Mouse (Mus musculus): ENCODE data around the gene Csrnp3. TPM values are rescaled to one million over a fixed set of nuclear protein-coding genes. Genes with fewer than 3 reads are reported as not detected.

Csrnp3 gene
- total and polyA plus RNA-seq, 3 experiments: 0.04 to 0.39 (median 0.34) TPM

DNA sequence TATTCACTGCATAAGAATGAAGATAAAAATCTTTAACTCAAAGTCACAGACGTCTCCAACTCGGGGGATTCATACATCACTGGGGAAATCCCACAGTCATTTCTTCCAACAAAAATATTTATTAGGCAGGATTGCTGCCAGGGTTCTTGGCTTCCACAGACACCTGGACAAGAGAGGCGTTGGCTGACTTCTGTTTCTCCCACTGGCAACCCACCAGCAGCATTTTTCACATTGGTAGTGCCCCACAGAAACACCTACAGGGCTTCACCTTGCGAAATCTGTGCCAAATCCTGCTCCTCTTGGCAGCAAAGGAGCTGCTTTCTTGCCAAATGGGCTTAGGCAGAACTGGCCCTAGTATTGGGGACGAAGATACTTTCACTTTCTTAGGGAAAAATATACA, 94.8 kb downstream of the Csrnp3 start:
- H3K4me1 ChIP-seq (ENCODE audit: control insufficient read depth, insufficient read depth, low read length): no peaks in the 10 kb centered on the region
- 0 out of 2 replicates have a peak, but pooled peaks cover 4% of the 10 kb centered on the region for H3K79me2 ChIP-seq (replicated peaks; ENCODE audit: control insufficient read depth, insufficient read depth, low read length)
- H3K36me3 ChIP-seq (ENCODE audit: control insufficient read depth, insufficient read depth, low read length): no peaks in the 10 kb centered on the region
- peak in 1 of 2 experiments; percentile 4 for DNase-seq
- H3K27me3 ChIP-seq (ENCODE audit: control insufficient read depth, insufficient read depth, low read length): no peaks in the 10 kb centered on the region
- WGBS: 40% methylated on average over 5 of the region's 5 CpGs
- TF ChIP-seq POLR2A (IDR thresholded peaks at IDR 0.05; ENCODE audit: insufficient read depth, low read depth, low read length): no peak
- no peak for TF ChIP-seq CTCF (IDR thresholded peaks at IDR 0.05)
- TF ChIP-seq EP300 (IDR thresholded peaks at IDR 0.05; ENCODE audit: insufficient read depth, low read depth, low read length): no peak
- H3K27ac ChIP-seq: no peak overlapping the region
- intact Hi-C loops (cut with DNase I): no loop called here
- H3K9ac ChIP-seq (ENCODE audit: low read depth, low read length): no peak overlapping the region
- no peak overlapping the region for H3K4me3 ChIP-seq

DNA sequence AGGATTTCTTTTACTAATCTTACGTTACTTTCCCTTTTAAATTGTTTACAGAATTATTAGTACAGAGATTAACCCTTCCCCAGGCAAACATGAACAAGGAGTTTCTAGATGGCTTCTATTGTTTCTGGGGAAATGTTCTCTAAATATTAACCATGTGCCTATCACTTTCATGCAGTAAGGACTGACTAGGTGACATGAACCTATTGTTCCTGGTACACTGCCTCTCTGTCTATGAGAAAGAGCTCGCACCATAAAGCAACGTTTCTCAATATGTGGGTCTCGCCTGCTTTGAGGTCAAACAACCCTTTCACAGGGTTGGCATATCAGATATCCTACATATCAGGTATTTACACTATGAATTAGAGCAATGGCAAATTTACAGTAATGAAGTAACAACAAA, 96.8 kb downstream of the Csrnp3 start:
- Histone ChIP-seq H3K27me3 (ENCODE audit: control insufficient read depth, insufficient read depth, low read length) (no peaks in the 10 kb centered on the region), H3K4me3 (no peak overlapping the region), H3K9ac (ENCODE audit: low read depth, low read length) (no peak overlapping the region), H3K4me1 (ENCODE audit: control insufficient read depth, insufficient read depth, low read length) (no peaks in the 10 kb centered on the region), H3K79me2 (replicated peaks; ENCODE audit: control insufficient read depth, insufficient read depth, low read length) (no peaks in the 10 kb centered on the region), H3K27ac (no peak overlapping the region), H3K36me3 (ENCODE audit: control insufficient read depth, insufficient read depth, low read length) (no peaks in the 10 kb centered on the region)
- no peak for TF ChIP-seq EP300 (IDR thresholded peaks at IDR 0.05; ENCODE audit: insufficient read depth, low read depth, low read length)
- TF ChIP-seq CTCF (IDR thresholded peaks at IDR 0.05): no peak
- TF ChIP-seq POLR2A (IDR thresholded peaks at IDR 0.05; ENCODE audit: insufficient read depth, low read depth, low read length): no peak
- no peak for DNase-seq
- intact Hi-C loops (cut with DNase I): no loop called here
- 85% methylated on average over 4 of the region's 4 CpGs for WGBS

DNA sequence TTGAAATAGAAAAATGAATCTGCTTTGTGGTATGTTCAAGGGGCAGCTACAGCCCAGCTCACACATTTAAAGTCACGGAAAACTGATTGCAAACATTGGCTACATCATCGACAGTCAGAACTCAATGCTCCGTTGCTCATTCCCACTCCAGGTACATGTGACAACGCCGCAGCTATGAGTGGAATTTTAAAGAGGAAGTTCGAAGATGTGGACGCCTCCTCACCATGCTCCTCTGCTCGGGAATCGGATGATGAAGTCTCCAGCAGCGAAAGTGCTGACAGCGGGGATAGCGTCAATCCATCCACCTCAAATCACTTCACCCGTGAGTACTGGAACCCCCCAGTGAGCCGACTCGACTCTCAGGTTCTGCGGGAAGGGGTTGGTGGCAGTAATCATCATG, 103.2 kb downstream of the Csrnp3 start:
- H3K36me3 ChIP-seq (ENCODE audit: control insufficient read depth, insufficient read depth, low read length): no peaks in the 10 kb centered on the region
- H3K9ac ChIP-seq (ENCODE audit: low read depth, low read length): no peak overlapping the region
- H3K27ac ChIP-seq: no peak overlapping the region
- H3K4me1 ChIP-seq (ENCODE audit: control insufficient read depth, insufficient read depth, low read length): no peaks in the 10 kb centered on the region
- WGBS: 68% methylated on average over 16 of the region's 16 CpGs
- no peak for DNase-seq
- no peak for TF ChIP-seq CTCF (IDR thresholded peaks at IDR 0.05)
- TF ChIP-seq EP300 (IDR thresholded peaks at IDR 0.05; ENCODE audit: insufficient read depth, low read depth, low read length): no peak
- no peak for TF ChIP-seq POLR2A (IDR thresholded peaks at IDR 0.05; ENCODE audit: insufficient read depth, low read depth, low read length)
- intact Hi-C loops (cut with DNase I): no loop called here
- H3K79me2 ChIP-seq (replicated peaks; ENCODE audit: control insufficient read depth, insufficient read depth, low read length): no peaks in the 10 kb centered on the region
- H3K4me3 ChIP-seq: no peak overlapping the region
- no peaks in the 10 kb centered on the region for H3K27me3 ChIP-seq (ENCODE audit: control insufficient read depth, insufficient read depth, low read length)

DNA sequence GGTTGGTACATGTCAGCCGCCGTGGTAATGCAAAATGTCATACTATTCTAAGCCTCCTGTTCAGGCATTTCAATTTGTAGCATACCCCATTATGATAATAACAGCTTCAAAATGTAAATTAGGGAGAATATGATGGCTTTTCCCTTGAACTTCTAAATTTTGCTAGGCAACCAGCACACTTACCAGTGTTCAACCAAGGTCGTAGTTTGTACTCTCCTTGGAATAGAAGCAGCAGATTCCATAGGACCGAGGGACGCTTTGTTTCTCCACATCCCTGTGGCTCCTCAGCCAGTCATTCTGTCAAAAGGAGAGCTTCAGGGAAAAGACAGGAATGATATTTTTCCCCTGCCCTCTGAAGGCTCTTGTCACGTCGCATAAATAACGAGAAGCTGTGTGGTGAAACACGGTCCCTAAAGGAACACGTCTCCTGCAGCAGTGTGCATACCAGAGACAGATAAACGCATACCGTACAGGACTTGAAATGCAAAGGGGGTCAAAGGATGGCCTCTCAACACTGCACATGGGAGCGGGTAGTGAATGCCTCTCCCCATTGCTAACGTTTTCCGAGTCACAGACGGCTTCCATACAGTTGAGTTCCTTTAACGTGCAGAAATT, 108.3 kb downstream of the Csrnp3 start:
- Histone ChIP-seq H3K4me1 (ENCODE audit: control insufficient read depth, insufficient read depth, low read length) (no peaks in the 10 kb centered on the region), H3K27me3 (ENCODE audit: control insufficient read depth, insufficient read depth, low read length) (no peaks in the 10 kb centered on the region), H3K79me2 (replicated peaks; ENCODE audit: control insufficient read depth, insufficient read depth, low read length) (no peaks in the 10 kb centered on the region), H3K27ac (no peak overlapping the region), H3K9ac (ENCODE audit: low read depth, low read length) (no peak overlapping the region; the same call in 1 of the 2 replicates), H3K36me3 (ENCODE audit: control insufficient read depth, insufficient read depth, low read length) (no peaks in the 10 kb centered on the region), H3K4me3 (peak overlapping the region; percentile 26; the same call in 1 of the 2 replicates)
- TF ChIP-seq POLR2A (IDR thresholded peaks at IDR 0.05; ENCODE audit: insufficient read depth, low read depth, low read length): no peak
- no peak for TF ChIP-seq CTCF (IDR thresholded peaks at IDR 0.05)
- TF ChIP-seq EP300 (IDR thresholded peaks at IDR 0.05; ENCODE audit: insufficient read depth, low read depth, low read length): no peak
- 53% methylated on average over 17 of the region's 17 CpGs for WGBS
- DNase-seq: no peak
- intact Hi-C loops (cut with DNase I): no loop called here

DNA sequence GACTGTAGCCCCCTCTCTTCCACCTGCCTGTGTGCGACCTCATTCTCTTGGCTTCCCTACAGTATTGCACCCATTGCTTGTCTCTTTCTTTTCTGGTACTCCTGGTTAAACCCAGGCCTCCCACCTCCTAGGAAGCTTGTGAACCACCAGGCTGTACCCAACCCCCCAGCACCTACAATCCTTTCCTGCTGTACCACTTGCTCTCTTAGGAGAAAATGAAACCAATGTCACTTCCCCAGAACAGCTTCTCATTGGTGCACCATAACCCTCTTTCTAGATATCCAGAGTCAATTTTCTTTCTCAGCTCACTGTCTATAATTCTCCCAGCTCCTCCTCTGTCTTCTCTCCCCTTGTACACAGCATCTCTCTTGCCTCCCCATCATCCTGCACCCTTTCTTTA, 110.2 kb downstream of the Csrnp3 start:
- Histone ChIP-seq H3K4me1 (ENCODE audit: control insufficient read depth, insufficient read depth, low read length) (no peaks in the 10 kb centered on the region), H3K79me2 (replicated peaks; ENCODE audit: control insufficient read depth, insufficient read depth, low read length) (no peaks in the 10 kb centered on the region)

DNA sequence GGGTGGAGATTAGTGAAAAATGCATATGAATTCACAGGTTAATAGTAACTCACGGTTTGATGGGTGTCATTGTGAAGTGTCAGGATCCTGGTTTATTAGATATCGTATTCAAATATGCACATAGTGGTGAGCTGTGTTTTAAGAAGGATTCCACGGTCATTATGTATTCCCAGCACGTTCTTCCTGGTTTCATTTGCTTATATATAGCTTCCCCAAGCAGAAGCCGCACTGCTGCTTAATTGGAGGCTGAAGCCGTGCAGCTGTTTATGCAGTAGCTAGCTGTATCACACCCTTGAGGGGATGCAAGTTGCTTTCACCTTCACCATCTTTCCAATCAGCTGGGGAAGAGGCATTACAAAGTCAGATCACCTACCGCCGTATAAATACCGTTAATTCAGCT, 111.2 kb downstream of the Csrnp3 start:
- Histone ChIP-seq H3K79me2 (replicated peaks; ENCODE audit: control insufficient read depth, insufficient read depth, low read length) (no peaks in the 10 kb centered on the region), H3K36me3 (ENCODE audit: control insufficient read depth, insufficient read depth, low read length) (no peaks in the 10 kb centered on the region), H3K4me1 (ENCODE audit: control insufficient read depth, insufficient read depth, low read length) (no peaks in the 10 kb centered on the region), H3K27ac (no peak overlapping the region), H3K9ac (ENCODE audit: low read depth, low read length) (no peak overlapping the region), H3K4me3 (no peak overlapping the region), H3K27me3 (ENCODE audit: control insufficient read depth, insufficient read depth, low read length) (no peaks in the 10 kb centered on the region)
- no peak for DNase-seq
- intact Hi-C loops (cut with DNase I): no loop called here
- no peak for TF ChIP-seq POLR2A (IDR thresholded peaks at IDR 0.05; ENCODE audit: insufficient read depth, low read depth, low read length)
- TF ChIP-seq EP300 (IDR thresholded peaks at IDR 0.05; ENCODE audit: insufficient read depth, low read depth, low read length): no peak
- TF ChIP-seq CTCF (IDR thresholded peaks at IDR 0.05): no peak
- 86% methylated on average over 9 of the region's 9 CpGs for WGBS

More for the DNA sequence above, 110.2 kb downstream of the Csrnp3 start:
- 93% methylated on average over 1 of the region's 1 CpGs for WGBS
- Histone ChIP-seq H3K4me3 (no peak overlapping the region), H3K27me3 (ENCODE audit: control insufficient read depth, insufficient read depth, low read length) (no peaks in the 10 kb centered on the region), H3K27ac (no peak overlapping the region), H3K9ac (ENCODE audit: low read depth, low read length) (no peak overlapping the region), H3K36me3 (ENCODE audit: control insufficient read depth, insufficient read depth, low read length) (no peaks in the 10 kb centered on the region)
- no peak for TF ChIP-seq POLR2A (IDR thresholded peaks at IDR 0.05; ENCODE audit: insufficient read depth, low read depth, low read length)
- TF ChIP-seq EP300 (IDR thresholded peaks at IDR 0.05; ENCODE audit: insufficient read depth, low read depth, low read length): no peak
- no peak for TF ChIP-seq CTCF (IDR thresholded peaks at IDR 0.05)
- no peak for DNase-seq
- intact Hi-C loops (cut with DNase I): no loop called here
